Mouse (Mus musculus): ENCODE data around the gene Rassf7. TPM values are rescaled to one million over a fixed set of nuclear protein-coding genes. Genes with fewer than 3 reads are reported as not detected.
A peak's percentile ranks its signal among the peaks of the same experiment; 100 is the strongest.

Rassf7 gene
- polyA plus RNA-seq, 1 experiment from 2014 or later = 16.1 TPM

- ATAC-seq (replicated peaks; ENCODE audit: extremely low read depth, insufficient read depth, low FRiP score) = no peak
These were observed 21.3 kb upstream of the Rassf7 start for GRCm38 (mm10) chr7:141194409-141194808.

GRCm38 (mm10) chr7:141194830-141195229 is 20.8 kb upstream of the Rassf7 start:
- WGBS = under 1% methylated on average over 28 of the region's 28 CpGs
- Histone ChIP-seq H3K27me3 (ENCODE audit: control insufficient read depth, insufficient read depth, low read length) (no peaks in the 10 kb centered on the region), H3K9ac (ENCODE audit: low read length) (peak overlapping the region; percentile 73), H3K27ac (ENCODE audit: low read length) (peak overlapping the region; percentile 89), H3K4me1 (ENCODE audit: control insufficient read depth, insufficient read depth, low read length) (peaks cover 16% of the 10 kb centered on the region), H3K36me3 (ENCODE audit: control insufficient read depth, insufficient read depth) (peaks cover 23% of the 10 kb centered on the region), H3K9me3 (replicated peaks; ENCODE audit: control insufficient read depth, low read length) (no peaks in the 10 kb centered on the region), H3K4me2 (ENCODE audit: low read depth, low read length) (peak overlapping the region; percentile 99), H3K4me3 (ENCODE audit: low read length) (peak overlapping the region; percentile 58)
- ATAC-seq (replicated peaks; ENCODE audit: extremely low read depth, insufficient read depth, low FRiP score) = 0 out of 2 replicates have a peak, but pooled peaks have one; percentile 16

More at GRCm38 (mm10) chr7:141194409-141194808, 21.3 kb upstream of the Rassf7 start:
- H3K27ac ChIP-seq (ENCODE audit: low read length) = peak overlapping the region; percentile 89
- under 1% methylated on average over 23 of the region's 23 CpGs for WGBS
- peak overlapping the region; percentile 99 for H3K4me2 ChIP-seq (ENCODE audit: low read depth, low read length)
- H3K9me3 ChIP-seq (replicated peaks; ENCODE audit: control insufficient read depth, low read length) = no peaks in the 10 kb centered on the region
- no peaks in the 10 kb centered on the region for H3K27me3 ChIP-seq (ENCODE audit: control insufficient read depth, insufficient read depth, low read length)
- peak overlapping the region; percentile 73 for H3K9ac ChIP-seq (ENCODE audit: low read length)
- peak overlapping the region; percentile 58 for H3K4me3 ChIP-seq (ENCODE audit: low read length)
- peaks cover 27% of the 10 kb centered on the region for H3K36me3 ChIP-seq (ENCODE audit: control insufficient read depth, insufficient read depth)
- H3K4me1 ChIP-seq (ENCODE audit: control insufficient read depth, insufficient read depth, low read length) = peaks cover 16% of the 10 kb centered on the region

- no peak overlapping the region for H3K9ac ChIP-seq (ENCODE audit: low read length)
- 86% methylated on average over 2 of the region's 2 CpGs for WGBS
These were observed 19.9 kb upstream of the Rassf7 start for GRCm38 (mm10) chr7:141195754-141196153.

GRCm38 (mm10) chr7:141196619-141197282 is 18.9 kb upstream of the Rassf7 start:
- no peak for ATAC-seq (replicated peaks; ENCODE audit: extremely low read depth, insufficient read depth, low FRiP score)
- WGBS = 86% methylated on average over 8 of the region's 8 CpGs

More at GRCm38 (mm10) chr7:141195754-141196153, 19.9 kb upstream of the Rassf7 start:
- H3K4me1 ChIP-seq (ENCODE audit: control insufficient read depth, insufficient read depth, low read length) = peaks cover 16% of the 10 kb centered on the region
- peaks cover 14% of the 10 kb centered on the region for H3K36me3 ChIP-seq (ENCODE audit: control insufficient read depth, insufficient read depth)
- H3K27ac ChIP-seq (ENCODE audit: low read length) = no peak overlapping the region
- H3K9me3 ChIP-seq (replicated peaks; ENCODE audit: control insufficient read depth, low read length) = no peaks in the 10 kb centered on the region
- no peaks in the 10 kb centered on the region for H3K27me3 ChIP-seq (ENCODE audit: control insufficient read depth, insufficient read depth, low read length)
- no peak overlapping the region for H3K4me2 ChIP-seq (ENCODE audit: low read depth, low read length)
- no peak overlapping the region for H3K4me3 ChIP-seq (ENCODE audit: low read length)
- no peak for ATAC-seq (replicated peaks; ENCODE audit: extremely low read depth, insufficient read depth, low FRiP score)

GRCm38 (mm10) chr7:141198121-141198520 is 17.5 kb upstream of the Rassf7 start:
- Histone ChIP-seq H3K9ac (ENCODE audit: low read length) (no peak overlapping the region), H3K4me2 (ENCODE audit: low read depth, low read length) (no peak overlapping the region), H3K4me1 (ENCODE audit: control insufficient read depth, insufficient read depth, low read length) (peaks cover 6% of the 10 kb centered on the region), H3K4me3 (ENCODE audit: low read length) (no peak overlapping the region), H3K36me3 (ENCODE audit: control insufficient read depth, insufficient read depth) (no peaks in the 10 kb centered on the region), H3K27ac (ENCODE audit: low read length) (no peak overlapping the region), H3K9me3 (replicated peaks; ENCODE audit: control insufficient read depth, low read length) (no peaks in the 10 kb centered on the region), H3K27me3 (ENCODE audit: control insufficient read depth, insufficient read depth, low read length) (no peaks in the 10 kb centered on the region)
- WGBS = 89% methylated on average over 4 of the region's 4 CpGs
- no peak for ATAC-seq (replicated peaks; ENCODE audit: extremely low read depth, insufficient read depth, low FRiP score)

More at GRCm38 (mm10) chr7:141196619-141197282, 18.9 kb upstream of the Rassf7 start:
- Histone ChIP-seq H3K4me3 (ENCODE audit: low read length) (no peak overlapping the region), H3K27ac (ENCODE audit: low read length) (no peak overlapping the region), H3K27me3 (ENCODE audit: control insufficient read depth, insufficient read depth, low read length) (no peaks in the 10 kb centered on the region), H3K4me2 (ENCODE audit: low read depth, low read length) (no peak overlapping the region), H3K9me3 (replicated peaks; ENCODE audit: control insufficient read depth, low read length) (no peaks in the 10 kb centered on the region), H3K9ac (ENCODE audit: low read length) (no peak overlapping the region), H3K4me1 (ENCODE audit: control insufficient read depth, insufficient read depth, low read length) (peaks cover 16% of the 10 kb centered on the region), H3K36me3 (ENCODE audit: control insufficient read depth, insufficient read depth) (peaks cover 4% of the 10 kb centered on the region; the same call in 1 of the 2 replicates)

GRCm38 (mm10) chr7:141204546-141204945 is 11.1 kb upstream of the Rassf7 start:
- Histone ChIP-seq H3K9ac (ENCODE audit: low read length) (no peak overlapping the region), H3K4me2 (ENCODE audit: low read depth, low read length) (no peak overlapping the region), H3K4me3 (ENCODE audit: low read length) (no peak overlapping the region), H3K27ac (ENCODE audit: low read length) (no peak overlapping the region), H3K27me3 (ENCODE audit: control insufficient read depth, insufficient read depth, low read length) (no peaks in the 10 kb centered on the region), H3K9me3 (replicated peaks; ENCODE audit: control insufficient read depth, low read length) (no peaks in the 10 kb centered on the region), H3K4me1 (ENCODE audit: control insufficient read depth, insufficient read depth, low read length) (no peaks in the 10 kb centered on the region), H3K36me3 (ENCODE audit: control insufficient read depth, insufficient read depth) (no peaks in the 10 kb centered on the region)
- no peak for ATAC-seq (replicated peaks; ENCODE audit: extremely low read depth, insufficient read depth, low FRiP score)
- 56% methylated on average over 3 of the region's 3 CpGs for WGBS

GRCm38 (mm10) chr7:141205504-141205903 is 10.2 kb upstream of the Rassf7 start:
- no peak for ATAC-seq (replicated peaks; ENCODE audit: extremely low read depth, insufficient read depth, low FRiP score)
- 89% methylated on average over 5 of the region's 5 CpGs for whole genome bisulfite sequencing

GRCm38 (mm10) chr7:141206182-141206937 is 9.3 kb upstream of the Rassf7 start:
- Histone ChIP-seq H3K9ac (ENCODE audit: low read length) (no peak overlapping the region), H3K9me3 (replicated peaks; ENCODE audit: control insufficient read depth, low read length) (no peaks in the 10 kb centered on the region), H3K4me3 (ENCODE audit: low read length) (no peak overlapping the region), H3K27ac (ENCODE audit: low read length) (no peak overlapping the region), H3K36me3 (ENCODE audit: control insufficient read depth, insufficient read depth) (no peaks in the 10 kb centered on the region), H3K4me1 (ENCODE audit: control insufficient read depth, insufficient read depth, low read length) (no peaks in the 10 kb centered on the region), H3K27me3 (ENCODE audit: control insufficient read depth, insufficient read depth, low read length) (no peaks in the 10 kb centered on the region), H3K4me2 (ENCODE audit: low read depth, low read length) (no peak overlapping the region)
- ATAC-seq (replicated peaks; ENCODE audit: extremely low read depth, insufficient read depth, low FRiP score) = no peak
- WGBS = 85% methylated on average over 18 of the region's 18 CpGs

More at GRCm38 (mm10) chr7:141205504-141205903, 10.2 kb upstream of the Rassf7 start:
- Histone ChIP-seq H3K9me3 (replicated peaks; ENCODE audit: control insufficient read depth, low read length) (no peaks in the 10 kb centered on the region), H3K4me3 (ENCODE audit: low read length) (no peak overlapping the region), H3K4me1 (ENCODE audit: control insufficient read depth, insufficient read depth, low read length) (no peaks in the 10 kb centered on the region), H3K9ac (ENCODE audit: low read length) (no peak overlapping the region), H3K27ac (ENCODE audit: low read length) (no peak overlapping the region), H3K27me3 (ENCODE audit: control insufficient read depth, insufficient read depth, low read length) (no peaks in the 10 kb centered on the region), H3K4me2 (ENCODE audit: low read depth, low read length) (no peak overlapping the region), H3K36me3 (ENCODE audit: control insufficient read depth, insufficient read depth) (no peaks in the 10 kb centered on the region)

- ATAC-seq (replicated peaks; ENCODE audit: extremely low read depth, insufficient read depth, low FRiP score) = no peak
- WGBS = 66% methylated on average over 3 of the region's 3 CpGs
- Histone ChIP-seq H3K4me1 (ENCODE audit: control insufficient read depth, insufficient read depth, low read length) (no peaks in the 10 kb centered on the region), H3K4me3 (ENCODE audit: low read length) (no peak overlapping the region), H3K9ac (ENCODE audit: low read length) (no peak overlapping the region), H3K36me3 (ENCODE audit: control insufficient read depth, insufficient read depth) (no peaks in the 10 kb centered on the region), H3K27me3 (ENCODE audit: control insufficient read depth, insufficient read depth, low read length) (no peaks in the 10 kb centered on the region), H3K4me2 (ENCODE audit: low read depth, low read length) (no peak overlapping the region), H3K27ac (ENCODE audit: low read length) (no peak overlapping the region), H3K9me3 (replicated peaks; ENCODE audit: control insufficient read depth, low read length) (no peaks in the 10 kb centered on the region)
These were observed 6.1 kb upstream of the Rassf7 start for GRCm38 (mm10) chr7:141209526-141209925.
